Mouse (Mus musculus): ENCODE results near the gene Acaa1a. TPM values are rescaled to one million over a fixed set of nuclear protein-coding genes. Genes with fewer than 3 reads are reported as not detected.

The Acaa1a gene
- 20.7 and 23.9 TPM in 2 replicates for polyA plus RNA-seq (2011; ENCODE audit: insufficient read depth, insufficient read length, low read depth, missing spikeins)

DNA sequence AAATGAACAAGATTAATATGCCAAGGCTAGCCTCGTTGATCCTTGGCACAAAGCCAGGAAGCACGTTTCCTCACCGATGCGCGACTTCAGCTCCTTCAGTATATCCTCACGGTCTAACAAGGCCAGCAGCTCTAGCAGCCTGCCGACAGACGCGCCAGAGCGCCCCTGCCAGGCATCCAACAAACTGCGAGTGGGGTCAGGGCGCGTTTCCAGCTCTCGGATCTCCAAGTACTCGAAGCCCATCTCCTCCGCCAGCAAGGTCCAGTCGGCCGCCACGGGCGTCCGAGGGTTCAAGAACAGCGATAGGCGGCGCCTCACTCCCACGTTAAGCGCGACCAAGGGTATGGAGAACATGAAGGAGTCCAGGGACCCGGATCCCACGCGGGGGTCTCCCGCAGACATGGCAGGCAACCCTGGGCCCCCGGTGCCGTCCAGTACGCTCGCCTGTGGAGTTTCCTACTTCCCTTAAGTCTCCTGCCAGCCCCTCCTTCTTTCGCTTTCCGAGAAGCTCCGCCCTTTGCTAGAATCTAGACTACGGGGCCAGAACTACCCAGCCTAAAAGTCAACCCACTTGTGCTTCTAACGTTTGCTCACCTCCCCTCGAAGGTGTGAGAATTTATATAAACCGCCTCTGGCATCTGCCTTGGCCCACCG lies at the start of gene Acaa1a:
Gene Acaa1a (plus strand): TSS at position 119 of the 654 bp plus-strand sequence.
- H3K9ac ChIP-seq (ENCODE audit: low read depth, poor library complexity, severe bottlenecking), result peak within 1 kb of the TSS; percentile 56
- no peaks in the 10 kb centered on the region for H3K36me3 ChIP-seq (ENCODE audit: control insufficient read depth, insufficient read depth, low read length, poor library complexity, severe bottlenecking)
- H3K27me3 ChIP-seq (ENCODE audit: control insufficient read depth, insufficient read depth, low read length, poor library complexity, severe bottlenecking), result no peaks in the 10 kb centered on the region
- TF ChIP-seq CTCF (IDR thresholded peaks at IDR 0.05; ENCODE audit: low read depth, low read length), result no peak
- TF ChIP-seq POLR2A (IDR thresholded peaks at IDR 0.05; ENCODE audit: insufficient read depth, low read length), result no peak
- no peak for TF ChIP-seq EP300 (IDR thresholded peaks at IDR 0.05; ENCODE audit: insufficient read depth, low read depth, low read length)
- no peaks in the 10 kb centered on the region for H3K9me3 ChIP-seq (replicated peaks; ENCODE audit: control insufficient read depth, insufficient read depth, low read length, poor library complexity, severe bottlenecking)
- H3K4me3 ChIP-seq (ENCODE audit: low read depth, low read length), result peak within 1 kb of the TSS; percentile 82
- H3K27ac ChIP-seq (ENCODE audit: insufficient read depth, low read length), result peak within 1 kb of the TSS; percentile 84
- H3K4me1 ChIP-seq (ENCODE audit: control insufficient read depth, insufficient read depth, low read length), result peaks cover 3% of the 10 kb centered on the region

DNA sequence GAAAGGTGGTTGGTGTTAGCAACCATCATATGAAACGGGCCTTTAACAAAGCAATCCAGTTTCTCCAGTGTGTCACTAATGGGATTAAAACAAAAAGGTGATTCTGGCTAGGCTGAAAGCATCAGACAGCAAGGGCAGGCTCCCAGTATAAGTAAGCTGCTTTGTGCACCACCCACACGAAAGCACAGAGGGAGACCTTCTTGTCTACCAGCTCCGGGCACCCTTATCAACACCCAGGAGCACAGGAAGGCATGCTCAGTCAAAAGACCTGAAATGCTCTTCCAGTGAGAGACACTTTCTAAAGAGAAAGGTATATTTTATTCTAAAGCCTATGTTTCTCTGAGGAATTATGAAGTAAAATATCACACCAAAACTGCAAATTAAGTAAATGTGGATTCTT lies 48.7 kb upstream of the Acaa1a start:
- Histone ChIP-seq H3K27me3 (ENCODE audit: control insufficient read depth, insufficient read depth, low read length, poor library complexity, severe bottlenecking) (no peaks in the 10 kb centered on the region), H3K27ac (ENCODE audit: insufficient read depth, low read length) (no peak overlapping the region), H3K9me3 (replicated peaks; ENCODE audit: control insufficient read depth, insufficient read depth, low read length, poor library complexity, severe bottlenecking) (no peaks in the 10 kb centered on the region), H3K4me1 (ENCODE audit: control insufficient read depth, insufficient read depth, low read length) (no peaks in the 10 kb centered on the region), H3K4me3 (ENCODE audit: low read depth, low read length) (no peak overlapping the region), H3K36me3 (ENCODE audit: control insufficient read depth, insufficient read depth, low read length, poor library complexity, severe bottlenecking) (peaks cover 17% of the 10 kb centered on the region), H3K9ac (ENCODE audit: low read depth, poor library complexity, severe bottlenecking) (no peak overlapping the region)
- TF ChIP-seq CTCF (IDR thresholded peaks at IDR 0.05; ENCODE audit: low read depth, low read length), result no peak
- TF ChIP-seq EP300 (IDR thresholded peaks at IDR 0.05; ENCODE audit: insufficient read depth, low read depth, low read length), result no peak
- no peak for TF ChIP-seq POLR2A (IDR thresholded peaks at IDR 0.05; ENCODE audit: insufficient read depth, low read length)

DNA sequence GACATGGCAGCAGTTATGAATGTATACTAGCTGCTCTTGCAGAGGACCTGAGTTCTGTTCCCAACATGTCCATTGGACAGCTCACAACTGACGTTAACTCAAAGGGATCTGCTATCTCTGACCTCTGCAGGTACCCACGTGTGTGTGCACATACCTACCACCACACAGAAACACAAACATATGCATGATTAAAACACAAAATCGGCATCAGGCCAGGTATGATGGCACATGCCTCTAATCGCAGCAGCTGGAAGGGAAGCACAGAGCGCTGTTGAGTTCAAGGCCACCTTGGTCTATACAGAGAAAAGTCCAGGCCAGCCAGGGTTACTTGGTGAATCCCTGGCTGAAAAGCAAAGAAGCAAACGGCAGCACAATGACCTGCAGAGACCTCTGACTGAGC lies 41.8 kb upstream of the Acaa1a start:
- Histone ChIP-seq H3K9me3 (replicated peaks; ENCODE audit: control insufficient read depth, insufficient read depth, low read length, poor library complexity, severe bottlenecking) (no peaks in the 10 kb centered on the region), H3K4me1 (ENCODE audit: control insufficient read depth, insufficient read depth, low read length) (no peaks in the 10 kb centered on the region), H3K27me3 (ENCODE audit: control insufficient read depth, insufficient read depth, low read length, poor library complexity, severe bottlenecking) (no peaks in the 10 kb centered on the region), H3K27ac (ENCODE audit: insufficient read depth, low read length) (no peak overlapping the region), H3K9ac (ENCODE audit: low read depth, poor library complexity, severe bottlenecking) (no peak overlapping the region), H3K4me3 (ENCODE audit: low read depth, low read length) (no peak overlapping the region), H3K36me3 (ENCODE audit: control insufficient read depth, insufficient read depth, low read length, poor library complexity, severe bottlenecking) (peaks cover 19% of the 10 kb centered on the region)
- TF ChIP-seq POLR2A (IDR thresholded peaks at IDR 0.05; ENCODE audit: insufficient read depth, low read length) (no peak), CTCF (IDR thresholded peaks at IDR 0.05; ENCODE audit: low read depth, low read length) (no peak), EP300 (IDR thresholded peaks at IDR 0.05; ENCODE audit: insufficient read depth, low read depth, low read length) (no peak)

DNA sequence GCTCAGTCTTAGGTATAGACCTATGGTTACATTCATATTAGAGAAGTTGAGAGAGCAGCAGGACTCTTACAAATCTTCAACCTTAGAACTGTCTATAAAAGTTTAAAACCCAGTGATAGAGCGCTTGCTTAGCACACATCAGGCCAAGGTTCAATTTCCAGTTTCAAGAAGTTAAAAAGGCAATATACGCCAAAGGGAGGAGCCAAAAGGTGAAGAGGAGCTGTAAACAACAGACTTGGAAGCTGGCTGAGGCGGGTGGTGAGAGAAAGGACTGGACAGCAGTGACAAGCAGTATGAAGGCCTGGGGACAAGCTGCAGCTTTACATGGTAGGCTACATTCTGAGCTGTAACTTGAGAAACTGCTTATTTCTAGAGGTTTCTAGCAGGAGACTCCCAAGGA lies 40.9 kb upstream of the Acaa1a start:
- no peak overlapping the region for H3K9ac ChIP-seq (ENCODE audit: low read depth, poor library complexity, severe bottlenecking)
- peaks cover 20% of the 10 kb centered on the region for H3K36me3 ChIP-seq (ENCODE audit: control insufficient read depth, insufficient read depth, low read length, poor library complexity, severe bottlenecking)
- TF ChIP-seq POLR2A (IDR thresholded peaks at IDR 0.05; ENCODE audit: insufficient read depth, low read length) (no peak), EP300 (IDR thresholded peaks at IDR 0.05; ENCODE audit: insufficient read depth, low read depth, low read length) (no peak), CTCF (IDR thresholded peaks at IDR 0.05; ENCODE audit: low read depth, low read length) (no peak)
- no peaks in the 10 kb centered on the region for H3K9me3 ChIP-seq (replicated peaks; ENCODE audit: control insufficient read depth, insufficient read depth, low read length, poor library complexity, severe bottlenecking)
- no peaks in the 10 kb centered on the region for H3K27me3 ChIP-seq (ENCODE audit: control insufficient read depth, insufficient read depth, low read length, poor library complexity, severe bottlenecking)
- H3K4me3 ChIP-seq (ENCODE audit: low read depth, low read length), result no peak overlapping the region
- no peaks in the 10 kb centered on the region for H3K4me1 ChIP-seq (ENCODE audit: control insufficient read depth, insufficient read depth, low read length)
- no peak overlapping the region for H3K27ac ChIP-seq (ENCODE audit: insufficient read depth, low read length)

DNA sequence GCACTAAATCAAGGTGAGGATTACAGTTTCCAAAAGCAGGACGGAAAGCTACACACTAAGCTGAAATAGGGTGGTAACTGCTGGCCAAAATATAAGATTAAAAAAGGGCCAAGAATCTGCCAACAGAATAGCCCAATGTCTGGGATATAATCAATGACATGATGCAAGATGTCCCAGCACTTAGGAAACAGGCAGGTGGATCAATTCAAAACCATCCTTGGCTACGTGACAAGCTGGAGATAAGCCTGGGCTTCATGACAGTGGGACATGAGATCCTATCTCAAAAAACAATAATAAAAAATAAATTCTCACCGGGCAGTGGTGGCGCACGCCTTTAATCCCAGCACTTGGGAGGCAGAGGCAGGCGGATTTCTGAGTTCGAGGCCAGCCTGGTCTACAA lies 33.6 kb upstream of the Acaa1a start:
- TF ChIP-seq EP300 (IDR thresholded peaks at IDR 0.05; ENCODE audit: insufficient read depth, low read depth, low read length), result no peak
- TF ChIP-seq CTCF (IDR thresholded peaks at IDR 0.05; ENCODE audit: low read depth, low read length), result no peak
- TF ChIP-seq POLR2A (IDR thresholded peaks at IDR 0.05; ENCODE audit: insufficient read depth, low read length), result no peak
- Histone ChIP-seq H3K36me3 (ENCODE audit: control insufficient read depth, insufficient read depth, low read length, poor library complexity, severe bottlenecking) (peaks cover 19% of the 10 kb centered on the region), H3K9me3 (replicated peaks; ENCODE audit: control insufficient read depth, insufficient read depth, low read length, poor library complexity, severe bottlenecking) (no peaks in the 10 kb centered on the region), H3K9ac (ENCODE audit: low read depth, poor library complexity, severe bottlenecking) (no peak overlapping the region), H3K27me3 (ENCODE audit: control insufficient read depth, insufficient read depth, low read length, poor library complexity, severe bottlenecking) (no peaks in the 10 kb centered on the region), H3K27ac (ENCODE audit: insufficient read depth, low read length) (no peak overlapping the region), H3K4me3 (ENCODE audit: low read depth, low read length) (no peak overlapping the region), H3K4me1 (ENCODE audit: control insufficient read depth, insufficient read depth, low read length) (no peaks in the 10 kb centered on the region)

DNA sequence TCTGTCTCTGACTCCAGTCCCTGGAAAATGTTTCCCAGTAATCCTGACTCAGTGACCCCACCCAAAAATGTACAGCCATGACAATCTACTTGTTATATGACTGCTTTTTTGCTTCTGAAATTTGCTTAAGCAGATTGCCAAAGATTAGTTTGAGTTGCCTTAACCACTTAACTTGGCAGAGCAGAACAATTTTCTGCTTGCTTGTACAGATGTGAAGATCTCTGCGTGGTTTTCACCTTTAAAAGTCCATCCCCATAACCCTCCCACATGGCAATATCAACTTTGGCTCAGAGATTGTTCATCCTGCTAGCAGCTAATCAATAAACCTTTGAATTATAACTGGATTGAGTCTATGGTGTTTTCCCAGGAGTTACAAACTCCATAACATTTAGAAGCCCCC lies 30.4 kb upstream of the Acaa1a start:
- no peak for TF ChIP-seq CTCF (IDR thresholded peaks at IDR 0.05; ENCODE audit: low read depth, low read length)
- no peak for TF ChIP-seq EP300 (IDR thresholded peaks at IDR 0.05; ENCODE audit: insufficient read depth, low read depth, low read length)
- no peak for TF ChIP-seq POLR2A (IDR thresholded peaks at IDR 0.05; ENCODE audit: insufficient read depth, low read length)
- no peak overlapping the region for H3K9ac ChIP-seq (ENCODE audit: low read depth, poor library complexity, severe bottlenecking)

More for the DNA sequence above, 30.4 kb upstream of the Acaa1a start:
- Histone ChIP-seq H3K36me3 (ENCODE audit: control insufficient read depth, insufficient read depth, low read length, poor library complexity, severe bottlenecking) (peaks cover 7% of the 10 kb centered on the region; the same call in 1 of the 2 replicates), H3K4me1 (ENCODE audit: control insufficient read depth, insufficient read depth, low read length) (no peaks in the 10 kb centered on the region), H3K27me3 (ENCODE audit: control insufficient read depth, insufficient read depth, low read length, poor library complexity, severe bottlenecking) (no peaks in the 10 kb centered on the region), H3K4me3 (ENCODE audit: low read depth, low read length) (no peak overlapping the region), H3K9me3 (replicated peaks; ENCODE audit: control insufficient read depth, insufficient read depth, low read length, poor library complexity, severe bottlenecking) (no peaks in the 10 kb centered on the region), H3K27ac (ENCODE audit: insufficient read depth, low read length) (no peak overlapping the region)
